Mouse (Mus musculus): ENCODE measurements around the gene Card9. TPM values are rescaled to one million over a fixed set of nuclear protein-coding genes. Genes with fewer than 3 reads are reported as not detected.

The Card9 gene
- polyA plus RNA-seq, 2 experiments = 2.3 to 6.8 TPM

- H3K4me1 ChIP-seq (replicated peaks; ENCODE audit: control insufficient read depth in 2 of 2, insufficient read depth in 2 of 2, low read length in 1 of 2) = peaks cover 3 to 4% of the 10 kb centered on the region in 2 experiments; a peak in 3 of 4 replicates
- H3K4me3 ChIP-seq (ENCODE audit: insufficient read depth in 1 of 2, low read depth in 2 of 2, low read length in 2 of 2) = no peak overlapping the region
- 71% methylated on average over 7 of the region's 7 CpGs for WGBS (ENCODE audit: insufficient replicate concordance)
- no peak for TF ChIP-seq CTCF (IDR thresholded peaks at IDR 0.05; ENCODE audit: low read depth)
- no peak for TF ChIP-seq EP300 (IDR thresholded peaks at IDR 0.05; ENCODE audit: low read depth)
- no peak overlapping the region for H3K4me2 ChIP-seq (ENCODE audit: low read depth)
- no peak overlapping the region for H3K9ac ChIP-seq (replicated peaks)
- no peaks in the 10 kb centered on the region for H3K27me3 ChIP-seq (ENCODE audit: control insufficient read depth, insufficient read depth, low read length)
- H3K36me3 ChIP-seq (replicated peaks; ENCODE audit: control insufficient read depth, insufficient read depth, low read depth) = no peaks in the 10 kb centered on the region
- no peak for ATAC-seq (ENCODE audit: insufficient read depth)
- no peaks in the 10 kb centered on the region for H3K9me3 ChIP-seq (ENCODE audit: control insufficient read depth, low read length)
- no peak for DNase-seq (ENCODE audit: low read depth in 3 of 3, low spot score in 3 of 3)
- no peak overlapping the region for H3K27ac ChIP-seq
These were observed 4.0 kb downstream of the Card9 start for GRCm38 (mm10) chr2:26356678-26357077.

GRCm38 (mm10) chr2:26356231-26356630 is 4.5 kb downstream of the Card9 start:
- peaks cover 4 to 6% of the 10 kb centered on the region in 2 experiments for H3K4me1 ChIP-seq (replicated peaks; ENCODE audit: control insufficient read depth in 2 of 2, insufficient read depth in 2 of 2, low read length in 1 of 2)
- WGBS (ENCODE audit: insufficient replicate concordance) = 69% methylated on average over 4 of the region's 4 CpGs
- no peak overlapping the region for H3K4me3 ChIP-seq (ENCODE audit: insufficient read depth in 1 of 2, low read depth in 2 of 2, low read length in 2 of 2)
- H3K27ac ChIP-seq = no peak overlapping the region
- no peaks in the 10 kb centered on the region for H3K36me3 ChIP-seq (replicated peaks; ENCODE audit: control insufficient read depth, insufficient read depth, low read depth)
- DNase-seq (ENCODE audit: low read depth in 3 of 3, low spot score in 3 of 3) (no peak), ATAC-seq (ENCODE audit: insufficient read depth) (no peak)
- no peak overlapping the region for H3K9ac ChIP-seq (replicated peaks)
- H3K9me3 ChIP-seq (ENCODE audit: control insufficient read depth, low read length) = no peaks in the 10 kb centered on the region
- TF ChIP-seq CTCF (IDR thresholded peaks at IDR 0.05; ENCODE audit: low read depth) = no peak
- TF ChIP-seq EP300 (IDR thresholded peaks at IDR 0.05; ENCODE audit: low read depth) = no peak
- H3K27me3 ChIP-seq (ENCODE audit: control insufficient read depth, insufficient read depth, low read length) = no peaks in the 10 kb centered on the region
- H3K4me2 ChIP-seq (ENCODE audit: low read depth) = no peak overlapping the region

DNA sequence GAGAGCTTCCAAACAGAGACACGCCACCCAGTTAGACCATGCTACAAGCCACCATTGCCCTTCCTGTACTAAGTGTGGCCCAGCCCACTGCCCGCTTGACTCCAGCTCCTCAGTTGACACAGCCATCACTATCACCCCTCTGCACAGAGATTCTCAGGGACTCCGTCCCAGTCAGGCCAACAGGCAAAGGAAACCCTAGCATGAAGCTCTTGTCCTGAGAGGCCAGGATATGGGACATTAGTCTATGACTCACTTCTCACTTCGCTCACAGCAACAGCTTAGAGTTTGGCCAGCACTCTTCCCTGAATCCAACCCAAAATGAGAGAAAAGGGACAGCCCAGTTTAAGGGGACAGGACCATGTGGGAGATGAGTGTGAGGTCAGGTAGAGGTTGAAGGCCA is 6.3 kb downstream of the Card9 start:
- Histone ChIP-seq H3K9ac (replicated peaks) (no peak overlapping the region), H3K27ac (no peak overlapping the region), H3K9me3 (ENCODE audit: control insufficient read depth, low read length) (no peaks in the 10 kb centered on the region), H3K4me2 (ENCODE audit: low read depth) (no peak overlapping the region), H3K27me3 (ENCODE audit: control insufficient read depth, insufficient read depth, low read length) (no peaks in the 10 kb centered on the region), H3K4me3 (ENCODE audit: insufficient read depth in 1 of 2, low read depth in 2 of 2, low read length in 2 of 2) (no peak overlapping the region), H3K4me1 (replicated peaks; ENCODE audit: control insufficient read depth in 2 of 2, insufficient read depth in 2 of 2, low read length in 1 of 2) (peaks cover 10 to 14% of the 10 kb centered on the region in 2 experiments), H3K36me3 (replicated peaks; ENCODE audit: control insufficient read depth, insufficient read depth, low read depth) (no peaks in the 10 kb centered on the region)
- no peak for TF ChIP-seq CTCF (IDR thresholded peaks at IDR 0.05; ENCODE audit: low read depth)
- TF ChIP-seq EP300 (IDR thresholded peaks at IDR 0.05; ENCODE audit: low read depth) = no peak
- DNase-seq (ENCODE audit: low read depth in 3 of 3, low spot score in 3 of 3) (no peak), ATAC-seq (ENCODE audit: insufficient read depth) (no peak)
- 67% methylated on average over 4 of the region's 4 CpGs for WGBS (ENCODE audit: insufficient replicate concordance)

GRCm38 (mm10) chr2:26353066-26353980 is 7.4 kb downstream of the Card9 start:
- no peak overlapping the region for H3K9ac ChIP-seq (replicated peaks)
- peaks cover 10 to 14% of the 10 kb centered on the region in 2 experiments for H3K4me1 ChIP-seq (replicated peaks; ENCODE audit: control insufficient read depth in 2 of 2, insufficient read depth in 2 of 2, low read length in 1 of 2)
- H3K9me3 ChIP-seq (ENCODE audit: control insufficient read depth, low read length) = no peaks in the 10 kb centered on the region
- H3K27me3 ChIP-seq (ENCODE audit: control insufficient read depth, insufficient read depth, low read length) = no peaks in the 10 kb centered on the region
- no peaks in the 10 kb centered on the region for H3K36me3 ChIP-seq (replicated peaks; ENCODE audit: control insufficient read depth, insufficient read depth, low read depth)
- H3K27ac ChIP-seq = no peak overlapping the region
- 70% methylated on average over 11 of the region's 11 CpGs for WGBS (ENCODE audit: insufficient replicate concordance)
- TF ChIP-seq CTCF (IDR thresholded peaks at IDR 0.05; ENCODE audit: low read depth) = no peak
- no peak for TF ChIP-seq EP300 (IDR thresholded peaks at IDR 0.05; ENCODE audit: low read depth)
- DNase-seq (ENCODE audit: low read depth in 3 of 3, low spot score in 3 of 3) (no peak), ATAC-seq (ENCODE audit: insufficient read depth) (no peak)
- H3K4me2 ChIP-seq (ENCODE audit: low read depth) = peak overlapping the region; percentile 88
- H3K4me3 ChIP-seq (ENCODE audit: insufficient read depth in 1 of 2, low read depth in 2 of 2, low read length in 2 of 2) = peak overlapping the region in 1 of 2 experiments; percentile 77; a peak in 2 of 4 replicates

DNA sequence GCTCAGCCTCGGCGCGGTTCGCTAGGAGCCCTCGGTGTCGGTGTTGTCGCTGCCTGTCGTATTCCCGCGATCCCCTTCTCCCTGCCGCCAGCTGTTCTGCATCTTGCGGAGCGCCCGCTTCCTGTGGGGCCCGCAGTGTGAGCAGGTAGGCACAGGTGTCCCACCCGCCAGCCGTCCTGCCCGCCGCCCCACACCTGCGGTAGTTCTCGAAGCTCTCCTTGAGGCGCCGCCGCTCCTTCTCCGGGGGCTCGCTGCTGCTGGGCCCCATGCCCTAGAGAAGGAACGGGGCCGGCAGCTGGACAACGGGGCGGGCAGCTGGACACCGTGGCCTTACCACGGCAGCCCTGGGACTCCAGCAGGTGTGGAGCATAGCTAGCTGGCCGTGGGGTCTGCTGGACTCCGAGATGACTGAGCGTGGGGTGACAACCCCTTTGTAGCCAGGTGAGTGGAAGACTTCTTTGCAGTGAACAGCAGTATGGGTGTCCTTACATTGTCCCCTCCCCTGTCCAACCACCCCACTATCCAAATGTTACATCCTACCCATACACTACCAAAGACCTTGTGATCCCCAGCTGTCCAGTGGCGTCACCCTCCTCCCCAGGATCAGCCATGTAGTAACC is 8.3 kb downstream of the Card9 start:
- Histone ChIP-seq H3K27ac (no peak overlapping the region), H3K4me3 (ENCODE audit: insufficient read depth in 1 of 2, low read depth in 2 of 2, low read length in 2 of 2) (peak overlapping the region; percentile 77 to 85), H3K4me1 (replicated peaks; ENCODE audit: control insufficient read depth in 2 of 2, insufficient read depth in 2 of 2, low read length in 1 of 2) (peaks cover 10 to 14% of the 10 kb centered on the region in 2 experiments), H3K4me2 (ENCODE audit: low read depth) (peak overlapping the region; percentile 88), H3K36me3 (replicated peaks; ENCODE audit: control insufficient read depth, insufficient read depth, low read depth) (no peaks in the 10 kb centered on the region), H3K9me3 (ENCODE audit: control insufficient read depth, low read length) (no peaks in the 10 kb centered on the region), H3K9ac (replicated peaks) (peak overlapping the region; percentile 92), H3K27me3 (ENCODE audit: control insufficient read depth, insufficient read depth, low read length) (no peaks in the 10 kb centered on the region)
- DNase-seq (ENCODE audit: low read depth in 3 of 3, low spot score in 3 of 3) (no peak), ATAC-seq (ENCODE audit: insufficient read depth) (peak; percentile 33; the same call in 1 of the 2 replicates)
- WGBS (ENCODE audit: insufficient replicate concordance) = 5% methylated on average over 36 of the region's 36 CpGs
- TF ChIP-seq EP300 (IDR thresholded peaks at IDR 0.05; ENCODE audit: low read depth) (no peak), CTCF (IDR thresholded peaks at IDR 0.05; ENCODE audit: low read depth) (no peak)

All from liver, embryonic 14.5 days (tissue).